Mouse (Mus musculus): ENCODE measurements around the gene Vmn1r20. TPM values are rescaled to one million over a fixed set of nuclear protein-coding genes. Genes with fewer than 3 reads are reported as not detected.
"Not testable (repeated sequence)": the region's sequence is repeated elsewhere in the genome, so short reads cannot be mapped to it uniquely, and the experiment has no call there.

The Vmn1r20 gene
- not detected for total RNA-seq (2021)
- long read RNA-seq, experiment 1: 0 reads
- long read RNA-seq, experiment 2: 0 reads

DNA sequence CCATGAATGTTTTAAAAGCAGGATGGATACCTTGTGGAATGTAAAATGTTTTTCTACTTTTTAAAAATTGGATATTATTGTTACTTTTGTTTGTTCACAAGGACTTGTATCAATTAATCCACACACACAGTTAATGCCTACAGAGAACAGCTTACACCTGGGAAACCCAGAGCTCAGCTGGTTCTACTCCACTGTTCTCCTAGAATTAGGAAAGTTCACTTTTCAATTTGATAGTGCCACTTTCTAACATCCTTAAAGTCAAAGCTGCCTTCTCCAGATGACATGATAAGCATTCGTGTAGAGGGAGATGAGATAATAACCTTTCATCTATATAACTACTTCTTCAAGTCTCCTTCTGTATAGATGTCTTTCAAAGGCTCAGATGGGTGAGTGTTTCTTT, at the start of gene Vmn1r20:
Vmn1r20 (plus strand) TSS at position 301 of the 400 bp plus-strand sequence.
- no peak for DNase-seq (ENCODE audit: low spot score)

DNA sequence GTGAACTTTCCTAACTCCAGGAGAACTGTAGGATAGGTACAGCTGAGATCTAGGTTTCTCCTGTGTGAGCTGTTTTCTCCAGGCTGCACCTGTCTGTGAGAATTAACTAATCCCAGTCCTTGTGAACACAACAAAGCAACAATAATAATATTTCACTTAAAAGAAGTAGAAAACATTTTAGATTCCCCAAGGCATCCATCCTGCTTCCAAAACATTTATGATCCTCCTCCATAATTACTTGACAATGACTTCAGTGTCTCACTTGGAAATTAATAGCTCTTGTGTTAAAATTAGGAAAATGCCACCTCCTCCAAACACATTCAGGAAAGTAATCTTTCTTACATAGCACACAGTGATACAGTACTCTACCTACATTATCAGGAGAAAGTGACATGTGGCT, 33.0 kb upstream of the Vmn1r20 start, which contains the start of gene Vmn1r18:
Vmn1r18 (minus strand) TSS at position 101 of the 400 bp plus-strand sequence.
- DNase-seq (ENCODE audit: low spot score): no peak

DNA sequence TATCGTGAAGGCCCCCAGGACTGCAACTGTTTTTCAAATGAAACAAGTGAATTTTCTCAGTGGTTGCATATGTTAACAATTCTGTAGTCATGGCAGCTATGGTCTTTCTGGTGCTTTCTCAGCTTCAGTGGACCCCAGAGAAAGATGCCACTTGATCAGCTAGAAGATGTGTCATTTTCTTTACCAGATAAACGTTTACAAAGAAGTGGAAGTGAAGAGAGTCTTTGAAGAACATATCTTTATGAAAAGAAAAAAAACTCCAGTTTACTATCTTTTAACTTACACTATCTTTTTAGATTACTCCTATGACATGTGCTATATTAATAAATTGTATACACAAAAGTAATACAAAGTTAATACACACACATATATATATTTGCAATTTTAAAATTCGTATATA, 25.2 kb upstream of the Vmn1r20 start, which contains the start of gene Vmn1r19:
Vmn1r19 (plus strand) TSS at position 301 of the 400 bp plus-strand sequence.
- DNase-seq (ENCODE audit: low spot score): not testable (repeated sequence)

DNA sequence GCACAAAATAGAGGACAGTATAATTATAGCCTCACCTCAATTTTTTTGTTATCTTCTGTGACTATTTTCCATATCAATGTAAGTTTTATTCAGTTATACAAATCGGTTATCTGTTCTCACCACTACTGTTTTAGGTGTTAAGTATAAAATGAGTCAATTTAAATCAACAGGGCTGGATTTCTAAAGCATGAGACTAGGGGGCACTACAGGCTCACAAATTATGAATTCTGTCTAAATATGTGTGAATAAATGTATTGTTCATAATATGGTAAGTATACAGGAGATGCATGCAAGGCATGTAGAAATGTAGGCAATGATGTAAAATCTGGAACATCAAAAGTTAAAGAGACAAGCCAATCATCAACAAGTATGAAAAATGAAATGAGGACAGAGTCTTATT, 2.5 kb downstream of the Vmn1r20 start:
- no peak for DNase-seq (ENCODE audit: low spot score)

- DNase-seq (ENCODE audit: low spot score): not testable (repeated sequence)
Measured at GRCm38 (mm10) chr6:57468161-57468560, 39.4 kb downstream of the Vmn1r20 start.

Other genes with a start within 250 kb of the Vmn1r20 start
- gene Vmn1r13, start 225.6 kb upstream of the Vmn1r20 start, total RNA-seq (2021): not detected
- not detected for gene Vmn1r14, start 197.2 kb upstream of the Vmn1r20 start, total RNA-seq (2021)
- not detected for gene Vmn1r15, start 171.0 kb upstream of the Vmn1r20 start, total RNA-seq (2021)
- gene Vmn1r16, start 99.4 kb upstream of the Vmn1r20 start, total RNA-seq (2021): not detected
- not detected for gene Vmn1r17, start 65.2 kb upstream of the Vmn1r20 start, total RNA-seq (2021)
- gene Vmn1r18, start 33.1 kb upstream of the Vmn1r20 start, total RNA-seq (2021): not detected
- not detected for gene Vmn1r19, start 25.1 kb upstream of the Vmn1r20 start, total RNA-seq (2021)
- 10 to 100 TPM; 13.9 to 16.0 TPM for gene Ppm1k, start 106.5 kb downstream of the Vmn1r20 start, total RNA-seq (2021)
- 1 to 10 TPM in 1 of 2 experiments, under 1 TPM in 1; 0.34 to 1.2 TPM for gene Herc6, start 152.1 kb downstream of the Vmn1r20 start, total RNA-seq (2021)